Mouse (Mus musculus): Measurements from ENCODE around the gene Tmem108. TPM values are rescaled to one million over a fixed set of nuclear protein-coding genes. Genes with fewer than 3 reads are reported as not detected.

Gene Tmem108
- polyA plus RNA-seq, 1 experiment from 2014 or later: 9.6 TPM

GRCm38 (mm10) chr9:103701448-103701847 is 60.2 kb downstream of the Tmem108 start:
- no peaks in the 10 kb centered on the region for H3K4me1 ChIP-seq
- no peaks in the 10 kb centered on the region for H3K36me3 ChIP-seq
- H3K9ac ChIP-seq: no peak overlapping the region
- H3K4me3 ChIP-seq: no peak overlapping the region
- no peak overlapping the region for H3K27ac ChIP-seq
- H3K4me2 ChIP-seq: no peak overlapping the region
- WGBS: 84% methylated on average over 4 of the region's 4 CpGs
- no peaks in the 10 kb centered on the region for H3K27me3 ChIP-seq
- no peak for ATAC-seq (ENCODE audit: insufficient number of reproducible peaks, insufficient read depth, low FRiP score, low TSS enrichment, low read depth)
- H3K9me3 ChIP-seq: no peaks in the 10 kb centered on the region

GRCm38 (mm10) chr9:103700240-103700639 is 61.4 kb downstream of the Tmem108 start:
- no peak overlapping the region for H3K9ac ChIP-seq
- H3K4me3 ChIP-seq: no peak overlapping the region
- H3K27me3 ChIP-seq: no peaks in the 10 kb centered on the region
- no peaks in the 10 kb centered on the region for H3K4me1 ChIP-seq
- WGBS: 84% methylated on average over 1 of the region's 1 CpGs
- no peak overlapping the region for H3K27ac ChIP-seq
- ATAC-seq (ENCODE audit: insufficient number of reproducible peaks, insufficient read depth, low FRiP score, low TSS enrichment, low read depth): no peak
- H3K9me3 ChIP-seq: no peaks in the 10 kb centered on the region
- H3K36me3 ChIP-seq: no peaks in the 10 kb centered on the region
- H3K4me2 ChIP-seq: no peak overlapping the region

GRCm38 (mm10) chr9:103696967-103697366 is 64.7 kb downstream of the Tmem108 start:
- Histone ChIP-seq H3K27me3 (no peaks in the 10 kb centered on the region), H3K27ac (no peak overlapping the region), H3K9ac (no peak overlapping the region), H3K4me1 (peaks cover 11% of the 10 kb centered on the region), H3K4me2 (no peak overlapping the region), H3K9me3 (no peaks in the 10 kb centered on the region), H3K36me3 (no peaks in the 10 kb centered on the region), H3K4me3 (no peak overlapping the region)
- no peak for ATAC-seq (ENCODE audit: insufficient number of reproducible peaks, insufficient read depth, low FRiP score, low TSS enrichment, low read depth)
- WGBS: 83% methylated on average over 6 of the region's 6 CpGs

GRCm38 (mm10) chr9:103693826-103694225 is 67.8 kb downstream of the Tmem108 start:
- no peaks in the 10 kb centered on the region for H3K9me3 ChIP-seq
- no peak overlapping the region for H3K4me2 ChIP-seq
- H3K9ac ChIP-seq: no peak overlapping the region
- H3K4me3 ChIP-seq: no peak overlapping the region
- H3K27ac ChIP-seq: no peak overlapping the region
- H3K36me3 ChIP-seq: no peaks in the 10 kb centered on the region
- ATAC-seq (ENCODE audit: insufficient number of reproducible peaks, insufficient read depth, low FRiP score, low TSS enrichment, low read depth): no peak
- peaks cover 25% of the 10 kb centered on the region for H3K4me1 ChIP-seq
- H3K27me3 ChIP-seq: no peaks in the 10 kb centered on the region

GRCm38 (mm10) chr9:103692699-103693098 is 68.9 kb downstream of the Tmem108 start:
- no peaks in the 10 kb centered on the region for H3K9me3 ChIP-seq
- H3K4me3 ChIP-seq: no peak overlapping the region
- H3K4me2 ChIP-seq: peak overlapping the region; percentile 27; the same call in 1 of the 2 replicates
- 18% methylated on average over 4 of the region's 4 CpGs for WGBS
- H3K9ac ChIP-seq: no peak overlapping the region
- no peaks in the 10 kb centered on the region for H3K27me3 ChIP-seq
- ATAC-seq (ENCODE audit: insufficient number of reproducible peaks, insufficient read depth, low FRiP score, low TSS enrichment, low read depth): peak; percentile 67
- H3K4me1 ChIP-seq: peaks cover 30% of the 10 kb centered on the region
- H3K27ac ChIP-seq: peak overlapping the region; percentile 70
- no peaks in the 10 kb centered on the region for H3K36me3 ChIP-seq

- H3K9me3 ChIP-seq: no peaks in the 10 kb centered on the region
- no peak overlapping the region for H3K9ac ChIP-seq
- no peak overlapping the region for H3K27ac ChIP-seq
- no peak overlapping the region for H3K4me3 ChIP-seq
- ATAC-seq (ENCODE audit: insufficient number of reproducible peaks, insufficient read depth, low FRiP score, low TSS enrichment, low read depth): no peak
- no peak overlapping the region for H3K4me2 ChIP-seq
- 91% methylated on average over 9 of the region's 9 CpGs for WGBS
- H3K27me3 ChIP-seq: no peaks in the 10 kb centered on the region
- peaks cover 36% of the 10 kb centered on the region for H3K4me1 ChIP-seq
- no peaks in the 10 kb centered on the region for H3K36me3 ChIP-seq
Observed at GRCm38 (mm10) chr9:103691847-103692246, 69.8 kb downstream of the Tmem108 start.

GRCm38 (mm10) chr9:103690446-103690845 is 71.2 kb downstream of the Tmem108 start:
- H3K4me2 ChIP-seq: no peak overlapping the region
- no peaks in the 10 kb centered on the region for H3K27me3 ChIP-seq
- H3K36me3 ChIP-seq: no peaks in the 10 kb centered on the region
- no peaks in the 10 kb centered on the region for H3K9me3 ChIP-seq
- H3K27ac ChIP-seq: no peak overlapping the region
- H3K4me3 ChIP-seq: no peak overlapping the region
- no peak overlapping the region for H3K9ac ChIP-seq
- 37% methylated on average over 3 of the region's 3 CpGs for WGBS
- H3K4me1 ChIP-seq: peaks cover 36% of the 10 kb centered on the region
- ATAC-seq (ENCODE audit: insufficient number of reproducible peaks, insufficient read depth, low FRiP score, low TSS enrichment, low read depth): no peak

GRCm38 (mm10) chr9:103689697-103690096 is 71.9 kb downstream of the Tmem108 start:
- H3K27ac ChIP-seq: no peak overlapping the region
- no peaks in the 10 kb centered on the region for H3K27me3 ChIP-seq
- no peaks in the 10 kb centered on the region for H3K36me3 ChIP-seq
- WGBS: 66% methylated on average over 7 of the region's 7 CpGs
- ATAC-seq (ENCODE audit: insufficient number of reproducible peaks, insufficient read depth, low FRiP score, low TSS enrichment, low read depth): no peak
- no peak overlapping the region for H3K4me3 ChIP-seq
- no peak overlapping the region for H3K4me2 ChIP-seq
- no peak overlapping the region for H3K9ac ChIP-seq
- peaks cover 36% of the 10 kb centered on the region for H3K4me1 ChIP-seq
- H3K9me3 ChIP-seq: no peaks in the 10 kb centered on the region

- Histone ChIP-seq H3K4me2 (no peak overlapping the region), H3K4me3 (no peak overlapping the region), H3K9ac (no peak overlapping the region), H3K27me3 (no peaks in the 10 kb centered on the region), H3K4me1 (peaks cover 36% of the 10 kb centered on the region), H3K9me3 (no peaks in the 10 kb centered on the region), H3K36me3 (no peaks in the 10 kb centered on the region), H3K27ac (no peak overlapping the region)
- WGBS: 80% methylated on average over 10 of the region's 10 CpGs
- ATAC-seq (ENCODE audit: insufficient number of reproducible peaks, insufficient read depth, low FRiP score, low TSS enrichment, low read depth): no peak
Observed at GRCm38 (mm10) chr9:103689006-103689405, 72.6 kb downstream of the Tmem108 start.

- no peaks in the 10 kb centered on the region for H3K27me3 ChIP-seq
- H3K4me1 ChIP-seq: peaks cover 26% of the 10 kb centered on the region
- no peak overlapping the region; the same call in 1 of the 2 replicates for H3K27ac ChIP-seq
- 43% methylated on average over 6 of the region's 6 CpGs for WGBS
- H3K4me2 ChIP-seq: no peak overlapping the region
- no peaks in the 10 kb centered on the region for H3K36me3 ChIP-seq
- H3K9ac ChIP-seq: no peak overlapping the region
- no peak for ATAC-seq (ENCODE audit: insufficient number of reproducible peaks, insufficient read depth, low FRiP score, low TSS enrichment, low read depth)
- H3K9me3 ChIP-seq: no peaks in the 10 kb centered on the region
- H3K4me3 ChIP-seq: no peak overlapping the region
Observed at GRCm38 (mm10) chr9:103687130-103687529, 74.5 kb downstream of the Tmem108 start.

- Histone ChIP-seq H3K4me3 (no peak overlapping the region), H3K27me3 (no peaks in the 10 kb centered on the region), H3K9me3 (no peaks in the 10 kb centered on the region), H3K36me3 (no peaks in the 10 kb centered on the region), H3K27ac (no peak overlapping the region), H3K9ac (no peak overlapping the region), H3K4me2 (no peak overlapping the region), H3K4me1 (peaks cover 10% of the 10 kb centered on the region; the same call in 1 of the 2 replicates)
- 52% methylated on average over 4 of the region's 4 CpGs for WGBS
- no peak for ATAC-seq (ENCODE audit: insufficient number of reproducible peaks, insufficient read depth, low FRiP score, low TSS enrichment, low read depth)
Observed at GRCm38 (mm10) chr9:103681741-103682330, 79.8 kb downstream of the Tmem108 start.

- H3K9me3 ChIP-seq: no peaks in the 10 kb centered on the region
- ATAC-seq (ENCODE audit: insufficient number of reproducible peaks, insufficient read depth, low FRiP score, low TSS enrichment, low read depth): no peak
Observed at GRCm38 (mm10) chr9:103679234-103679633, 82.4 kb downstream of the Tmem108 start.

More at GRCm38 (mm10) chr9:103679234-103679633, 82.4 kb downstream of the Tmem108 start:
- no peak overlapping the region for H3K27ac ChIP-seq
- H3K9ac ChIP-seq: no peak overlapping the region
- H3K27me3 ChIP-seq: no peaks in the 10 kb centered on the region
- 38% methylated on average over 2 of the region's 2 CpGs for WGBS
- peaks cover 10% of the 10 kb centered on the region; the same call in 1 of the 2 replicates for H3K4me1 ChIP-seq
- no peaks in the 10 kb centered on the region for H3K36me3 ChIP-seq
- H3K4me3 ChIP-seq: no peak overlapping the region
- no peak overlapping the region for H3K4me2 ChIP-seq

All from embryonic facial prominence, embryonic 13.5 days (tissue).